Mouse (Mus musculus) cerebellum, adult 11 months (tissue): ENCODE measurements around the gene Zfp652.
A peak's percentile ranks its signal among the peaks of the same experiment; 100 is the strongest.
"Not testable (repeated sequence)": the region's sequence is repeated elsewhere in the genome, so short reads cannot be mapped to it uniquely, and the experiment has no call there.

Experiments used
- DNase-seq: peaks from one replicate; pipeline ENCODE4 v3.0.0; 2022

The Zfp652 gene

GRCm38 (mm10) chr11:95858528-95859467 is 146.3 kb downstream of the Zfp652 start:
- DNase-seq = peak; percentile 95

DNA sequence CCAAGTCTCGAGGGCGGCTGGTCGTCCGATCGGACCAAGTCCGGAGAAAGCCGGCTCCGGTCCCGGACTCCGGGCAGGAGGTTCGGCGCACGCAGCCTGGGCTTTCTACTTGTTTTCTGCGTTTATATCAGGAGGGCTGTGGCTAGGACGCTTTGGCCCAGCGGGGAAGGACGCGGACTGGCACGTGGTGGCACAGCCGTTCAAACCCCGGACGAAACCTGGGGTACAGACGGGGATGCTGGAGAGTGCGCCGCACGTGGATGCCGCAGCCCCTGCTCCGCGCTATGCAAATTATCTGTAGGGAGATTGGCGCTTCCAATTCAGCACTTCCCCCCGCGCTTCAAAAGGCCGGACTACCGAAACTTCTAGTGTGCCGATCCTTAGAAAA is 147.0 kb downstream of the Zfp652 start:
- DNase-seq = no peak

GRCm38 (mm10) chr11:95860071-95860490 is 147.6 kb downstream of the Zfp652 start:
- no peak for DNase-seq

GRCm38 (mm10) chr11:95861397-95861796 is 148.9 kb downstream of the Zfp652 start:
- no peak for DNase-seq

GRCm38 (mm10) chr11:95869442-95869841 is 157.0 kb downstream of the Zfp652 start:
- no peak for DNase-seq

DNA sequence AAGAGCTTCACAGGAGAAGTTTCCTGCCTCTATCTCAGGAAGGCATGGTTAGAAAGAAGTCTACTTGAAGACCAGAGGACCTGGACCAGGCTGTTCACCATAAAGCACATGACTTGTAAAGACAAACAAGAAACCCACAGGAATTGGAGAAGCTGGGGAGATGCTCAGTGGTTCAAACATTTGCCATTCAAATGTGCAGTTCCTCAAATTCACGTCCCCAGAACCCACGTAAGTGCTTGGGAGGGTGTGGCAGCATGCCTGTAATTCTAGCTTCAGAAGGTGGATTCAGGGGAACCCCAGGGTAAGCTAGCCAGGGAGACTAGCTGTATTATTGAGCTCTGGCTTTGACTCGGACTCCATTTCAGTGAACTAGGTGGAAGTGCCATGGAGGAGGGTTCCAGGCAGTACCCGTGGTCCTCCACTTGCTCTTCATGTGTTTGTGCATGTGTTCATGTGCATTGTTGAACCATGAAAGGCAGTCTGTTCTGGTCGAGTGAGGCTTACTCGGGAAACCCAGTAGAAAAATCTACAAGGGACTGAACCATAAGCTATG is 157.5 kb downstream of the Zfp652 start:
- DNase-seq = no peak

- DNase-seq = no peak
Measured at GRCm38 (mm10) chr11:95875804-95876203, 163.3 kb downstream of the Zfp652 start.

DNA sequence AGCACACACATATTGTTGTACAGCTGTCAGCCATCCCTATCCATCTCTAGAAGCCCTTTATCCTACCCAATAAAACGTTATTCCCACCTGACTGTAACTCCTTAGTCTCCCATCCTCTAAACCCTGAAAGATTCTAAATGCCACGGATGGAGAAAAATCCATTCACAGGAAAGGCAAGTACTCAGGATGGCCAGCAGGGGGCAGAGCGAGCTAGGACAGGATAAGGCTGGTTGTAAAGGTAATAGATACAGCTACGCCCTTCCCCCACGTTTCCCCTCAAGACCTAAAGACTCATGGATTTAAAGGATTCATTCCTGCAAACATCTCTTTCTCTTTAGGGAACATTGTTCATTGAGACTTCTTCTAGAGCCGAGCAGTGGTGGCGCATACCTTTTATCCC is 163.8 kb downstream of the Zfp652 start:
- no peak for DNase-seq

DNA sequence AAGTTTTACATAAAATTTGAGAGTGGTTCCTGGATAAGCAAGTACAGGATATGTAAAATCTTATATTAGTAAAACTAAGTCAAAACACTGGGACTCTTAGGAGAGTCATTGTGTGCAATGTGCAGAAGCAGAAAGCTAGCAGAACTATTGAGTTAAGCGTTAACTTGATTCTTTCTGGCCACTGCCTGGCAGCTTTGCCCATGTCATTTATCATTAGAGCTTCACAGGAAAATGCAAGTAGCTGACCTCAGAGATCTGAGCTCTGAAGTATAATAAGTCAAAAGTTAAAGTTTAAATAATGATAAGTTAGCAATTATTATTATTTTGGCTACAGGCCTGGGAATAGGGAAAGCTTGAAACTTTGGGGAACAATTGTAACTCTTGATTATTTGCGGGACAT is 167.4 kb downstream of the Zfp652 start:
- not testable (repeated sequence) for DNase-seq
